Mouse (Mus musculus): Measurements from ENCODE around the gene Tbrg4. TPM values are rescaled to one million over a fixed set of nuclear protein-coding genes. Genes with fewer than 3 reads are reported as not detected.

The Tbrg4 gene
- total and polyA plus RNA-seq, 3 experiments, result 192 to 756 (median 278) TPM

DNA sequence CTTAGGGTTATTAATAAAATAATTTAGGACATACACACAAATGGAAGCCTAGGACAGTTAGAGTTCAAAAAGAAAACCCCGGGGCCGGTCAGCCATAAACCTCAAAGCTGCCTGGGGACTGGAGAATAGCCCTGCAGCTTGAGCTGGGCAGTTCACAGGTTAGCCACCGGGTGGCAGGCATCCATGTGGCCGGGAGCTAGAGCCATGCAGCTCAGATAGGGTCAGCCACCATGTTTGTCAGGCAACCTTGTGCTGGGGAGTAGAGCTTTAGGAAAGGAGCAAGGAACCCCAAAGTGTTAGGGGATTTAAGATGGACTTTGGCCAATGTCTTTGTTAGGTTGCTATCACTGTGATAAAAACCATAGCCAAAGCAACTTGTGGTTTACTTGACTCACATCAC lies 2.7 kb upstream of the Tbrg4 start:
- Histone ChIP-seq H3K4me1 (ENCODE audit: control insufficient read depth in 1 of 2, insufficient read depth in 2 of 2, low read length in 2 of 2) (peaks cover 11 to 25% of the 10 kb centered on the region in 2 experiments), H3K79me2 (ENCODE audit: control insufficient read depth, insufficient read depth, low read length, poor library complexity) (peaks cover 32% of the 10 kb centered on the region), H3K27me3 (ENCODE audit: control insufficient read depth in 1 of 2, insufficient read depth in 2 of 2, low read length in 2 of 2) (no peaks in the 10 kb centered on the region), H3K9ac (ENCODE audit: control insufficient read depth, low read depth, low read length, poor library complexity, severe bottlenecking) (peak overlapping the region; percentile 92), H3K4me3 (ENCODE audit: control insufficient read depth in 1 of 2, insufficient read depth in 1 of 2, low read depth in 2 of 2, low read length in 2 of 2) (no peak overlapping the region), H3K36me3 (ENCODE audit: control insufficient read depth in 1 of 2, insufficient read depth in 2 of 2, low read length in 2 of 2) (peaks cover 6 to 27% of the 10 kb centered on the region in 2 experiments; a peak in 3 of 4 replicates), H3K27ac (ENCODE audit: control insufficient read depth, low read depth, low read length) (peak overlapping the region; percentile 99), H3K9me3 (replicated peaks; ENCODE audit: insufficient read depth, low read length) (no peaks in the 10 kb centered on the region)
- no peak for TF ChIP-seq CHD1 (IDR thresholded peaks at IDR 0.05; ENCODE audit: low read depth, low read length)
- TF ChIP-seq SMC3 (IDR thresholded peaks at IDR 0.05; ENCODE audit: low read depth, low read length), result peak; percentile 49
- TF ChIP-seq RAD21 (IDR thresholded peaks at IDR 0.05; ENCODE audit: low read depth, low read length), result peak; percentile 11
- no peak for TF ChIP-seq ZMIZ1 (IDR thresholded peaks at IDR 0.05; ENCODE audit: low read depth, low read length)
- 0 out of 2 replicates have a peak, but pooled peaks have one; percentile 14 for TF ChIP-seq GATA1 (IDR thresholded peaks at IDR 0.05; ENCODE audit: low read depth, low read length)
- TF ChIP-seq CTCF (IDR thresholded peaks at IDR 0.05 in 2 of 3, conservative IDR thresholded peaks at IDR 0.05 in 1 of 3; ENCODE audit: control insufficient read depth in 1 of 3, insufficient read depth in 1 of 3, low read depth in 2 of 3, low read length in 3 of 3, poor library complexity in 1 of 3, severe bottlenecking in 1 of 3), result peak; percentile 64 to 83 (median 73)
- peak; percentile 18; the same call in 1 of the 2 replicates for TF ChIP-seq ZC3H11A (IDR thresholded peaks at IDR 0.05; ENCODE audit: low read depth, low read length)
- TF ChIP-seq MAZ (IDR thresholded peaks at IDR 0.05; ENCODE audit: low read depth, low read length), result peak; percentile 31; the same call in 1 of the 2 replicates
- peak; percentile 82 for TF ChIP-seq MYC (IDR thresholded peaks at IDR 0.05; ENCODE audit: low read depth, low read length)
- TF ChIP-seq MAX (IDR thresholded peaks at IDR 0.05; ENCODE audit: low read length), result peak; percentile 74
- TF ChIP-seq EP300 (IDR thresholded peaks at IDR 0.05; ENCODE audit: low read depth in 1 of 2, low read length in 2 of 2), result 0 out of 4 replicates have a peak, but pooled peaks of 1 of the 2 experiments have one; percentile 23
- TF ChIP-seq E2F4 (IDR thresholded peaks at IDR 0.05; ENCODE audit: borderline replicate concordance, low read depth, low read length), result no peak
- DNase-seq (ENCODE audit: low read depth, low spot score), result peak; percentile 84

DNA sequence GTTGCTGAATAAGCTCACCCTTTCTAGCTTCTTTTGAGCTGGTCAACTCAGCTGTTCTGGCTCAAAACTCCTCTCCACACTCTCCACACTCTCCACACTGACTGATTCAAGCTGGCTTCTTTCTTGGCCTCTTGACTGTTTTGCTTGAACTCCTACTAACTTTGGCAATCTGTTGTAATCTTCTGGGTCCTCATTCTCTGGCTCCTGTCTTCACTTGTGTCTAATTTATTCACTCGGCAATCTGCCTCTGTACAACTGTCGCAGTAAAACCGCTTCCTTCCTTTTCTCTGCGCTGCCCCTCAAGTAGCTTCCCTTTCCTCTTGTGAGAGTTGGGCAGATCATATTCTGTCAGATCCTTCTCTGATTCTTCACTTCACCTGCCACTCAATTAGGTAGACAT lies 1.9 kb upstream of the Tbrg4 start:
- peak overlapping the region; percentile 92 for H3K9ac ChIP-seq (ENCODE audit: control insufficient read depth, low read depth, low read length, poor library complexity, severe bottlenecking)
- DNase-seq (ENCODE audit: low read depth, low spot score), result peak; percentile 98
- peaks cover 39% of the 10 kb centered on the region for H3K79me2 ChIP-seq (ENCODE audit: control insufficient read depth, insufficient read depth, low read length, poor library complexity)
- peaks cover 11 to 33% of the 10 kb centered on the region in 2 experiments for H3K4me1 ChIP-seq (ENCODE audit: control insufficient read depth in 1 of 2, insufficient read depth in 2 of 2, low read length in 2 of 2)
- no peaks in the 10 kb centered on the region for H3K9me3 ChIP-seq (replicated peaks; ENCODE audit: insufficient read depth, low read length)
- peak overlapping the region; percentile 99 for H3K27ac ChIP-seq (ENCODE audit: control insufficient read depth, low read depth, low read length)
- no peaks in the 10 kb centered on the region for H3K27me3 ChIP-seq (ENCODE audit: control insufficient read depth in 1 of 2, insufficient read depth in 2 of 2, low read length in 2 of 2)
- peak overlapping the region; percentile 22 to 83; a peak in 3 of 4 replicates for H3K4me3 ChIP-seq (ENCODE audit: control insufficient read depth in 1 of 2, insufficient read depth in 1 of 2, low read depth in 2 of 2, low read length in 2 of 2)
- peaks cover 11 to 34% of the 10 kb centered on the region in 2 experiments for H3K36me3 ChIP-seq (ENCODE audit: control insufficient read depth in 1 of 2, insufficient read depth in 2 of 2, low read length in 2 of 2)
- TF ChIP-seq GATA1 (IDR thresholded peaks at IDR 0.05; ENCODE audit: low read depth, low read length) (peak; percentile 80), E2F4 (IDR thresholded peaks at IDR 0.05; ENCODE audit: borderline replicate concordance, low read depth, low read length) (0 out of 2 replicates have a peak, but pooled peaks have one; percentile 8), POLR2A (IDR thresholded peaks at IDR 0.05; ENCODE audit: control insufficient read depth in 1 of 2, insufficient read depth in 1 of 2, low read depth in 1 of 2, low read length in 2 of 2, poor library complexity in 1 of 2) (peak; percentile 12 to 91; a peak in 2 of 4 replicates), POLR2AphosphoS5 (IDR thresholded peaks at IDR 0.05; ENCODE audit: borderline replicate concordance, low read depth, low read length) (no peak), MEF2A (IDR thresholded peaks at IDR 0.05; ENCODE audit: extremely low read depth, insufficient replicate concordance, low read depth, low read length, poor library complexity, severe bottlenecking) (no peak), POLR2AphosphoS2 (IDR thresholded peaks at IDR 0.05; ENCODE audit: low read length) (peak; percentile 93), BHLHE40 (IDR thresholded peaks at IDR 0.05; ENCODE audit: borderline replicate concordance, low read depth, low read length) (no peak), TAL1 (IDR thresholded peaks at IDR 0.05; ENCODE audit: low read length) (peak; percentile 77), EP300 (IDR thresholded peaks at IDR 0.05; ENCODE audit: low read depth in 1 of 2, low read length in 2 of 2) (peak; percentile 91 to 93), MXI1 (IDR thresholded peaks at IDR 0.05; ENCODE audit: low read depth, low read length) (peak; percentile 88), NRF1 (IDR thresholded peaks at IDR 0.05; ENCODE audit: insufficient read depth, low read depth, low read length, poor library complexity, severe bottlenecking) (peak; percentile 29; the same call in 1 of the 2 replicates), UBTF (IDR thresholded peaks at IDR 0.05; ENCODE audit: borderline replicate concordance, insufficient read depth, low read depth, low read length) (no peak), CHD1 (IDR thresholded peaks at IDR 0.05; ENCODE audit: low read depth, low read length) (0 out of 2 replicates have a peak, but pooled peaks have one; percentile 22), USF1 (IDR thresholded peaks at IDR 0.05; ENCODE audit: low read depth, low read length) (0 out of 2 replicates have a peak, but pooled peaks have one; percentile 6), RCOR1 (IDR thresholded peaks at IDR 0.05; ENCODE audit: low read depth, low read length) (peak; percentile 88), CTCF (IDR thresholded peaks at IDR 0.05 in 2 of 3, conservative IDR thresholded peaks at IDR 0.05 in 1 of 3; ENCODE audit: control insufficient read depth in 1 of 3, insufficient read depth in 1 of 3, low read depth in 2 of 3, low read length in 3 of 3, poor library complexity in 1 of 3, severe bottlenecking in 1 of 3) (no peak), ZC3H11A (IDR thresholded peaks at IDR 0.05; ENCODE audit: low read depth, low read length) (no peak), NELFE (IDR thresholded peaks at IDR 0.05; ENCODE audit: low read depth, low read length) (peak; percentile 73), ETS1 (IDR thresholded peaks at IDR 0.05; ENCODE audit: low read depth, low read length) (peak; percentile 88), MAZ (IDR thresholded peaks at IDR 0.05; ENCODE audit: low read depth, low read length) (peak; percentile 83; the same call in 1 of the 2 replicates), ELF1 (IDR thresholded peaks at IDR 0.05; ENCODE audit: low read depth, low read length) (peak; percentile 73; the same call in 1 of the 2 replicates), HCFC1 (IDR thresholded peaks at IDR 0.05; ENCODE audit: low read depth, low read length) (peak; percentile 80), TBP (IDR thresholded peaks at IDR 0.05; ENCODE audit: low read depth, low read length) (peak; percentile 94)
